Mouse (Mus musculus) hindbrain, embryonic 11.5 days (tissue): ENCODE results near the gene Megf11. TPM values are rescaled to one million over a fixed set of nuclear protein-coding genes. Genes with fewer than 3 reads are reported as not detected.

Experiments
- ATAC-seq: fragments of 200-750 bp; cut with Nextera tagmentation; 2 replicates; pipeline ENCODE4 v1.8.0; 2017; ENCODE audit warnings: mild to moderate bottlenecking, moderate TSS enrichment, moderate library complexity; ENCODE audit not compliant: low FRiP score
- DNase-seq: peaks from one replicate; pipeline ENCODE4 v3.0.0-alpha.2; 2015; ENCODE audit warnings: low spot score
- H3K27ac ChIP-seq: fragments of 300-500 bp; sonication (generic); 2 replicates; pipeline ENCODE4 v1.5.1; 2014; ENCODE audit warnings: mild to moderate bottlenecking, low read depth, low read length
- H3K27me3 ChIP-seq: fragments of 300-500 bp; sonication (generic); 2 replicates; pipeline ENCODE4 v1.6.1; 2014; ENCODE audit warnings: mild to moderate bottlenecking, low read length, moderate library complexity, mixed read lengths; ENCODE audit not compliant: control insufficient read depth, insufficient read depth
- H3K36me3 ChIP-seq: fragments of 300-500 bp; sonication (generic); 2 replicates; pipeline ENCODE4 v1.6.1; 2014; ENCODE audit warnings: mild to moderate bottlenecking, low read length, moderate library complexity, mixed read lengths; ENCODE audit not compliant: control insufficient read depth, insufficient read depth
- H3K4me1 ChIP-seq: fragments of 300-500 bp; sonication (generic); replicated peaks from 2 replicates; pipeline ENCODE4 v1.6.1; 2014; ENCODE audit warnings: low read length, mixed read lengths; ENCODE audit not compliant: control insufficient read depth, insufficient read depth
- H3K4me2 ChIP-seq: fragments of 300-500 bp; sonication (generic); replicated peaks from 2 replicates; pipeline ENCODE4 v1.6.1; 2014; ENCODE audit warnings: mild to moderate bottlenecking, low read depth, low read length
- H3K4me3 ChIP-seq: fragments of 300-500 bp; sonication (generic); 2 replicates; pipeline ENCODE4 v1.5.1; 2014; ENCODE audit warnings: low read depth, low read length
- H3K9ac ChIP-seq: fragments of 300-500 bp; sonication (generic); 2 replicates; pipeline ENCODE4 v1.6.1; 2014; ENCODE audit warnings: low read depth, low read length
- H3K9me3 ChIP-seq: fragments of 300-500 bp; sonication (generic); 2 replicates; pipeline ENCODE4 v1.6.1; 2016; ENCODE audit warnings: low read length; ENCODE audit not compliant: control insufficient read depth
- WGBS: fragments of 180-500 bp; shearing (Covaris S2); extraction: QIAGEN DNeasy Blood & Tissue Kit; methylation state at CpG from one replicate; pipeline ENCODE4 v1.1.7; 2014; 5-methylcytosine and 5-hydroxymethylcytosine counted together
- polyA plus RNA-seq: library from polyadenylated mRNA; unstranded; fragments of >200 nt; fragmentation: Nextera tagmentation; extraction: Ambion mirVana; gene quantifications from 2 replicates; pipeline ENCODE4 v1.2.1, GENCODE M21; 2014

Gene Megf11
- polyA plus RNA-seq, 1 experiment from 2014 or later: 5.0 TPM

DNA sequence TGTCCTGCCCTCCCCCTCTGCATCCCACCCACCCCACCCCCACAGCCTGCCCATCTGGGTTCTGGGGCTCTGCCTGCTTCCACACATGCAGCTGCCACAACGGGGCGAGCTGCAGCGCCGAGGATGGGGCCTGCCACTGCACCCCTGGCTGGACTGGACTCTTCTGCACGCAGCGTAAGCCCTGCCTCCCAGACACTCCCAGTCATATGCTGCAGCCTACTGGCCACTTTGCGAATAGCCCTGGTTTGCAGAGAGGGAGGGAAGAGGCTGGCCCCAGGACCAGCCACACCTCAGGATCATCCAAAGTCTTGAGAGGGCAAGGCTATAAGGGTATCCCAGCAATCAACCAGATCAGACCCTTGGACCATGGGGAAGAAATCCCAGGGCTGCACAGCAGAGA, 305.8 kb downstream of the Megf11 start:
- WGBS: 8% methylated on average over 7 of the region's 7 CpGs
- Histone ChIP-seq H3K4me2 (no peak overlapping the region), H3K9me3 (no peaks in the 10 kb centered on the region), H3K4me3 (no peak overlapping the region), H3K27ac (no peak overlapping the region), H3K9ac (no peak overlapping the region), H3K36me3 (no peaks in the 10 kb centered on the region), H3K4me1 (no peaks in the 10 kb centered on the region), H3K27me3 (no peaks in the 10 kb centered on the region)
- peak; percentile 75 for ATAC-seq
- peak; percentile 78 for DNase-seq

DNA sequence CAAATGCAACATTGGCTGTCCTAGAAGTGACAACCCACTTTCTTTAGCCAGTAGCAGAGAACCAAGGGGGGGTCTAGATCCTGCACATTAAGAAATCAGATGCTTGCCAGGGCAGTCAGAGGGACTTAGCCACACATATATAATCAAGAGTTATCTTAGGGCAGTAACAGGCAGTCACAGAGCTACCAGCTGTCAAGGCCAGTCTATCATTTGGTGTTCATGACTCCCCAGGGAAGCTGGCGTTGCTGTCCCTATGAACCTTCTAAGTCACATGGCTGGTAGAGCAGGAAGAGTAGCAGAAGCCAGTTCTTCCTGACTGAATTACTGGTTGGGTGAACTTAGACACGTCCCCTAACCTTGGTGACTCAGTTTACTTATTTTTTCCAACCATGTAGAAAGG, 307.7 kb downstream of the Megf11 start:
- ATAC-seq (no peak), DNase-seq (no peak)
- no peaks in the 10 kb centered on the region for H3K36me3 ChIP-seq
- no peaks in the 10 kb centered on the region for H3K9me3 ChIP-seq
- H3K4me2 ChIP-seq: no peak overlapping the region
- no peak overlapping the region for H3K9ac ChIP-seq
- H3K4me3 ChIP-seq: no peak overlapping the region
- H3K27ac ChIP-seq: no peak overlapping the region
- no peaks in the 10 kb centered on the region for H3K27me3 ChIP-seq
- no peaks in the 10 kb centered on the region for H3K4me1 ChIP-seq
- WGBS: 80% methylated on average over 2 of the region's 2 CpGs

DNA sequence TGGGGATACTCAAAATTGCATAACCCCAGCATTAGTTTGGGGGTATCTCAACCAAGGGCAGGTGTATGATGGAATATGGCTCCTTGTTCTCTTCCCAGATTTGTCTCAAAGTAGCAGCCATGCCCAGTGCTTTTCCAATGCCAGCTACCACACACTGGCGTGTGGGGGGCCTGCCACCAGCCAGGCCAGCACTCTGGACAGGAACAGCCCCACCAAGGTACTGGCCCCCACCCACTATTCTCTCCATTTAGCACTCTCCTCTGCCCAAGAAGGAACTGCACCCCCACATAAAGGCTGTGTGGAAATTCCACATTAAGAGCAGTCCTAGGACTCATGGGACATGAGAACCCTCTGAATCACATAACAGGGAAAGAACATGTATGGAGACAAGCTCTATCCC, 309.8 kb downstream of the Megf11 start:
- Histone ChIP-seq H3K4me1 (no peaks in the 10 kb centered on the region), H3K9ac (no peak overlapping the region), H3K27ac (no peak overlapping the region), H3K4me2 (no peak overlapping the region), H3K9me3 (no peaks in the 10 kb centered on the region), H3K4me3 (no peak overlapping the region), H3K27me3 (no peaks in the 10 kb centered on the region), H3K36me3 (no peaks in the 10 kb centered on the region)
- DNase-seq: no peak
- no peak for ATAC-seq
- 86% methylated on average over 1 of the region's 1 CpGs for WGBS

DNA sequence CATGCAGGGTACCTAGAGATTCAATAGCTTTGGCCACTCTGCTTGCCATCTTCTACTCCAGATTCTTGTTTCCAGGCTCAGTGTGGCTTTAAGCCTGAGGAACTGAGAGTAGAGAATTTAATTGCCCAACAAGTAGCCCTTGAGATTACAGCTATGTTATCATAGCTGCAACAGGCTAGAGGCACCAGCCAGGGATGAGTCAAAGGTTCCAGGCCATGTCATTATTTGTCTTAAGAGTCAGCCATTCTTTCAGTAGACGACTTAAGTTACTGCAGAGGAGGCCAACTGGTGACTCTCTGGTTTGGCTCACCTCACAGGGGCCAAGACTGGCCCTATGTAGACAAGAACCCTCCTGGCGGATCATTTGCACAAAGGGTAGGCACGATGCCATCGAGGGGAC, 311.0 kb downstream of the Megf11 start:
- Histone ChIP-seq H3K27ac (no peak overlapping the region), H3K4me3 (no peak overlapping the region), H3K4me1 (no peaks in the 10 kb centered on the region), H3K27me3 (no peaks in the 10 kb centered on the region), H3K9ac (no peak overlapping the region), H3K4me2 (no peak overlapping the region), H3K36me3 (no peaks in the 10 kb centered on the region; the same call in 1 of the 2 replicates), H3K9me3 (no peaks in the 10 kb centered on the region)
- DNase-seq: no peak
- 90% methylated on average over 4 of the region's 4 CpGs for WGBS
- ATAC-seq: no peak

DNA sequence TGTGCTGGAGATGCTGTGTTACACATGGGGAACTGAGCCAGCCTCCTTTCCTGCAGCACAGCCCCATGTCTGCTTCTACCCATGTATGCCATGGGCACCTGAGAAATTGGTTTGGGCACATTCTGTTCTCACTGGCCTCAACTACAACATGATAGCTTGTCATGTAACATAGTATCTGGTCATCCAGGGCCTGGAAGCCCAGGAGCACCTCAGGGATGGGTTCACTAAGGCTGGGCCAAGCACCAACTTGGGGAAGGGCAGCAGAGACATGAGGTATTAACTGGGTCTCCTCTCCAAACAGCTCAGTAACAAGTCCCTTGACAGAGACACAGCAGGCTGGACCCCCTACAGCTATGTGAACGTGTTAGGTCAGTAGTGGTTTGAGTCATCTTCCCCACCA, 311.6 kb downstream of the Megf11 start:
- Histone ChIP-seq H3K36me3 (no peaks in the 10 kb centered on the region; the same call in 1 of the 2 replicates), H3K4me1 (no peaks in the 10 kb centered on the region), H3K9me3 (no peaks in the 10 kb centered on the region), H3K9ac (no peak overlapping the region), H3K4me2 (no peak overlapping the region), H3K4me3 (no peak overlapping the region), H3K27me3 (no peaks in the 10 kb centered on the region), H3K27ac (no peak overlapping the region)
- DNase-seq (no peak), ATAC-seq (no peak)
- 68% methylated on average over 1 of the region's 1 CpGs for WGBS

DNA sequence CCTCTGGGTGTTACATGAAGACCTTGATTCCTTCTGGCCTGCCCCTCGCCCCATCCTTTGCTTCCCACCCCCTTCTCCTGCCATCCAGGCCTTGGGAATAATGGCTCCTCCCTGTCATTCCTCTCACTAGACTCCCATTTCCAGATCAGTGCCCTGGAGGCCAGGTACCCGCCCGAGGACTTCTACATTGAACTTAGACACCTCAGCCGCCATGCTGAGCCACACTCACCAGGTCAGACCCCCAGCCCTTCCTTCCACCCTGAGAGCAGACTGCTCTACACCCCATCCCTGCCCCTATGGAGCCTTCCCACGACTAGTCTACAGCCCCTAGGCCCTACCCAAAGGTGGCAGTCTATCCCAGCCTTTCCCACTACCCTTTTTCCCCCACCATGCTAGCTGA, 312.3 kb downstream of the Megf11 start:
- Histone ChIP-seq H3K36me3 (no peaks in the 10 kb centered on the region; the same call in 1 of the 2 replicates), H3K4me1 (no peaks in the 10 kb centered on the region), H3K4me2 (no peak overlapping the region), H3K27me3 (no peaks in the 10 kb centered on the region), H3K9me3 (no peaks in the 10 kb centered on the region), H3K4me3 (no peak overlapping the region), H3K27ac (no peak overlapping the region), H3K9ac (no peak overlapping the region)
- ATAC-seq (no peak), DNase-seq (no peak)
- 86% methylated on average over 5 of the region's 5 CpGs for WGBS

DNA sequence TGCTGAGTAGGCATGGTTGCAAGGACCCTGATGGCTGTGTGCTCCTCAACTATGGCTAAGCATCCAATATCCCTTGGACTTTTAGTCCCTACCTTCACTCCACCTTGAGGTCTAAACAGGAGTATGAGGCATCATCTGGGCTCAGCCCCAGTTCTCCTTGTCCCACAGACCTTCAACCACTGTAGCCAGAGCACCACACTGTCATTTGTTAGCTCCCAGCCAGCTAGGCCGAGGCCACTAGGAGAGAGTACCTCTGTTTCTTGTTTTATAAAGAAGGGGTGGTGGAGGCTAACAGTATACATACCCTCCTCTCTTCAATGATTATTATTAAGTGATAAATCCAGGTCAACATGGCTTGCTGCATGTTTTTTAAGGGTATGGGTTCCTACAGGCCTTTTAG, 313.2 kb downstream of the Megf11 start:
- no peak for DNase-seq
- Histone ChIP-seq H3K4me3 (no peak overlapping the region), H3K27ac (no peak overlapping the region), H3K4me1 (no peaks in the 10 kb centered on the region), H3K9me3 (no peaks in the 10 kb centered on the region), H3K27me3 (no peaks in the 10 kb centered on the region), H3K4me2 (no peak overlapping the region), H3K36me3 (no peaks in the 10 kb centered on the region; the same call in 1 of the 2 replicates), H3K9ac (no peak overlapping the region)
- ATAC-seq: no peak
- WGBS: 95% methylated on average over 1 of the region's 1 CpGs

DNA sequence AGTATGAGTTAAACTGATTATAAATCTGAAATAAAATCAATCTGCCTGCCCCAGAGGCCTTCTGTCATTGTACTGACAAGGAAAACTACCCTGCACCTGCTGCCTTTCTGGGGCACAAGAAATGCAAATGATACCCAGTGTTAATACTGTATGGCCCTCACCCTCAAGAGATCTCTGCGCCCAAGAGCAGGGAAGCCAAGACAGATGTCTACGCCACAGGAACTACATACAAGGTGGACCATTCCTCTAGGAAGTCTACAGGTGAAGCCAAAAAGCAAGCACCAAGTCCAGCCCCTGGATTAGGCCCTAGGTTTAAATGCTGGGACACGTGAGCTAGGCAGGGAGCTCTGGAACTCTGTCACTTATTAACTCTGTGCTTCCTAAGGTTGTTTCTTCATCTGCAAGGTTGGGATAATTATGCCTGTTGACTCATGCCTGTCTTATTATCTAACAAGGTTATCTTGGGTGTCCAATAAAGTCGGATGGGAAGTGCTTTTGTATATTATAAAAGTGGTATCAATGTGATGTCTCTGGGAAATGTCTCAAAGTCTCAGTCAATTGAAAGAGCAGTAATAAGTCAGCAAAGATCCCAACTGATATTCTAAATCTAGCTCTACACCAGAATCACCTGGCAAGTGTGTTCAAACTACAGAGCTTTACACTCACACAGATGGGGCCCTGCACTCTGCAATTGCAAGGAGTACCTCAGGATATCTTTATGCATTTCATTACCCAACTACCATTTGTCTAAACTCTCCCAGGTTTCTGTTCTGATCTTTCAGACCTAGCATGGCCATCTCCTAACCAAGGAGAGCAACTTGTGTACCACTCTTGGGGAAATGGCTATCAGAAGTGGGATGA, 315.3 kb downstream of the Megf11 start:
- Histone ChIP-seq H3K36me3 (no peaks in the 10 kb centered on the region; the same call in 1 of the 2 replicates), H3K27ac (no peak overlapping the region), H3K4me3 (no peak overlapping the region), H3K4me2 (no peak overlapping the region), H3K4me1 (no peaks in the 10 kb centered on the region), H3K9ac (no peak overlapping the region), H3K9me3 (no peaks in the 10 kb centered on the region), H3K27me3 (no peaks in the 10 kb centered on the region)
- WGBS: 87% methylated on average over 4 of the region's 4 CpGs
- ATAC-seq (no peak), DNase-seq (no peak)

DNA sequence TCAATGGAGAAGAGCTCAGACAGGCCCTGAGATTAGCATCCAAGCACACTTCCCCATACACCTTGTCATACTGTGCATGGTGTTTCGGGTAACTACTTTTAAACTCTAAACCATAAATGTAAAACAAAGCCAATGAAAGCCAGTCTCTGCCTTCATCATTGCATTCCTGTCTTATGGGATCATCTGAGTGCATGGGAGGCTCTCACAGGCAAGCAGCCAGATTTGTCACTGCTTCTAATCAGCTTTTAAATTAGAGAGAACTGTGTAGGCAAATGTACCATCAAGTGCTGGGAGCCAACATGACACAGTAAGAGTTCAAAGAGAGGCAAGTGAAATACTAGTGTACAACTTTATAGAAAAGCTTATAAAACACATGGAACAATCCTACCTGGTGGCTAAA, 316.2 kb downstream of the Megf11 start:
- H3K27me3 ChIP-seq: no peaks in the 10 kb centered on the region
- no peak overlapping the region for H3K4me2 ChIP-seq
- no peaks in the 10 kb centered on the region for H3K4me1 ChIP-seq
- H3K9ac ChIP-seq: no peak overlapping the region
- no peak overlapping the region for H3K27ac ChIP-seq
- no peaks in the 10 kb centered on the region for H3K9me3 ChIP-seq
- no peaks in the 10 kb centered on the region; the same call in 1 of the 2 replicates for H3K36me3 ChIP-seq
- DNase-seq: no peak
- no peak overlapping the region for H3K4me3 ChIP-seq
- ATAC-seq: no peak
- 88% methylated on average over 1 of the region's 1 CpGs for WGBS
